Mouse (Mus musculus) liver, postnatal 0 days (tissue): ENCODE measurements around the gene Exoc3l4.

Experiments
- CTCF ChIP-seq: sonication (generic); IDR thresholded peaks from 2 replicates; pipeline ENCODE4 v1.5.1; 2016; ENCODE audit warnings: antibody characterized with exemption, low read depth
- EP300 ChIP-seq: IDR thresholded peaks from 2 replicates; pipeline ENCODE4 v1.6.1; 2016; ENCODE audit warnings: antibody characterized with exemption, low read depth, mild to moderate bottlenecking

DNA sequence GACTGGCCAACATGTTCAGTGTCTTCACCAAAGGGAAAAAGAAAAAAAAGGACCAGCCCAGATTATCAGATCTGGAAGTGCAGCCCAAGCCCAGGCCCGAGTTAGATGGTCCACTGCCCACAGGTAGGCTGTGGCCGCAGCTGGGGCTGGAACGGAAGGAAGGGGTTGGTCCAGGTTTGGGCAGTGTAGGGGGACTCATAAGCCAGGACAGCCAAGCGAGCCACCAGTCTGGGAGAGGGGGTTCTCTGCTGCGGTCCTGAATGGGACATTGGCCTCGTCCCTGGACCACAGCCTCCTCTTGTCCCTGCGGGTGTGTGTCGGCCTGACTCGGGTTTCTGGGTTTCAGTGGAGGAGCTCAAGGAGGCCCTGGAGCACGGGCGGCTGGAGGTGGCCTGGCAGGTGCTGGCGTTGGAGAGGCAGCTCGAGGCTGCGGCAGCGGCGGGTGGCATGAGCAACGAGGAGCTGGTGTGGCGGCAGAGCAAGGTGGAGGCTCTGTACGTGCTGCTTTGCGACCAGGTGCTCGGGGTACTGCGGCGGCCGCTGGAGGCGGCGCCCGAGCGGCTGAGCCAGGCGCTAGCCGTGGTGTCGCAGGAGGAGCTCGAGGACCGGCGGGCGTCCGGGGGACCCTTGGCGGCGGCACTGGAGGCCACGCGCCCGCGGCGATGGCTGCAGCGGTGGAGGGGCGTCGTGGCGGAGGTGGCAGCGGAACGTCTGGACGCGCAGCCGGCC, 28.5 kb downstream of the Exoc3l4 start:
- no peak for TF ChIP-seq CTCF
- no peak for TF ChIP-seq EP300
